Mouse (Mus musculus): Measurements from ENCODE around the gene Trpv2. TPM values are rescaled to one million over a fixed set of nuclear protein-coding genes. Genes with fewer than 3 reads are reported as not detected.

Gene Trpv2
- 1 to 10 TPM; 3.0 to 3.2 TPM for total RNA-seq (2021)

DNA sequence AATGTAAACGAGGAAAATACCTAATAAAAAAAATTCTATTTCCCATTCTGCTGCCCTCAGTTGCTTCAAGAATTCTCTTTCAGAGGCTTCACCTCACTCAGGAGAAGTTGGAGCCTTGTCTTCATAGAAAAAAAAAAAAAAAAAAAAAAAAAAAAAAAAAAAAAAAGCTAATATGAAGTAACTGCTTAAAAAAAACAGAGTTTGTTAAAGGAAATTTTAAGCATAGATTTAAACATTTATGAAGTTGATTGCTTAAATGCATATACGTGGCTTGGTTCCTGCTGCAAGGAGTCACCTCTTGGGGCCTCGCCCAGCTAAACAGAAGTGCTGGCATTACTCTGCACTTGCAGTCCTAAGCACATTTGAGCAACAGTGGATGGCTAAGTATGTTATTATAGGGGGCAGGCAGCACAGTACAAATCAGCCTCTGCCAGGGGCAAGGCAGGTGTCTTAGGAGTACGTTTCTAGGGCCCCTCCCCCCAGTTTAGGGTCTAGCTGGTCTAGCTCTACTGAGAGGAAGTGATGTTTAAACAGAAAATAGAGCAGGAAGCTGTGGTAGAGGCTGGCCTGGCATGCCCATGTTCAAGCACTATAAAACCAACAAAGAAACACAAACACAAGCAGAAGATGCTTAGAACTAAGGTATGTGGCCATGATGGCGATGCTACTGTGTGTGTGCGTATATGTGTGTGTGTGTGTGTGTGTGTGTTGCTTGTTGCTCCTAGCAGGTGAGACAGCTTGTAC is at the start of gene Trpv2:
Gene Trpv2, plus strand, starts transcription at position 528 of the 744 bp plus-strand sequence.
- no peak for DNase-seq

DNA sequence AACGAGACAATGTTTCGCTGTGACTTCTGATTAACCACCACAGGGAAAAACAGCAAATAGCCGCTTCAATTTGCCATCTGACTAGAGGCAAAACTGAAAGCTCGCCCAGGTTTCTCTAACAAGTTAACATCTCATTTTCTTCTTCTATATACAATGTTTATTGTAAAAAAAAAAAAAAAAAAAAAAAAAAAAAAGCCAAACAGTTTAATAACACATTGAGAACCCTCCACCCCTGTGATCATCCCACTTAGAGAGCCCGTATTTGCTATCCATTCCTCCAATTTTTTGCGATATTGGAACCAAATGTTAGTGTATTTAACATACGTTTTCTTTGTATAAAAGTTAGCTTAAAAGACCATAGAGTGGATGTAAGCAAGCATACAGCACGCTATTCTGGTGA is 37.2 kb upstream of the Trpv2 start:
- DNase-seq: no peak

DNA sequence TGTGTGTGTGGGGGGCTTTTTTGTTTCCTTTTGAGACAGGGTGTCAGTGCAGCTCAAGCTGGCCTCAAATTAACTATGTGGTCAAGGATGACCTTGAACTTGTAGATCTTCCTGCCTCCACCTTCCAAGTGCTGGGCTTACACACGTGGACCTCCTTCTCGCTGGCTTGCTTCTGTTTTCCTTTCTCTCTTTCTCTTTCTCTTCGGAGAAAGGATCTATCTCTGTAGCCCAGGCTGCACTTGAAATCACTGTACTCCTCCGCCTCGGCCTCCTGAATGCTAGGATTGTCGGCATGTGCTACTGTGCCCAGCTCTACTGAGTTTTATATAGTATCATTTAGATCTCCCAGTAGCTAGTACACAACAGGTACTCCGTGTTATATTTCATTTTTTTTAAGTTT is 36.7 kb upstream of the Trpv2 start:
- DNase-seq: no peak

DNA sequence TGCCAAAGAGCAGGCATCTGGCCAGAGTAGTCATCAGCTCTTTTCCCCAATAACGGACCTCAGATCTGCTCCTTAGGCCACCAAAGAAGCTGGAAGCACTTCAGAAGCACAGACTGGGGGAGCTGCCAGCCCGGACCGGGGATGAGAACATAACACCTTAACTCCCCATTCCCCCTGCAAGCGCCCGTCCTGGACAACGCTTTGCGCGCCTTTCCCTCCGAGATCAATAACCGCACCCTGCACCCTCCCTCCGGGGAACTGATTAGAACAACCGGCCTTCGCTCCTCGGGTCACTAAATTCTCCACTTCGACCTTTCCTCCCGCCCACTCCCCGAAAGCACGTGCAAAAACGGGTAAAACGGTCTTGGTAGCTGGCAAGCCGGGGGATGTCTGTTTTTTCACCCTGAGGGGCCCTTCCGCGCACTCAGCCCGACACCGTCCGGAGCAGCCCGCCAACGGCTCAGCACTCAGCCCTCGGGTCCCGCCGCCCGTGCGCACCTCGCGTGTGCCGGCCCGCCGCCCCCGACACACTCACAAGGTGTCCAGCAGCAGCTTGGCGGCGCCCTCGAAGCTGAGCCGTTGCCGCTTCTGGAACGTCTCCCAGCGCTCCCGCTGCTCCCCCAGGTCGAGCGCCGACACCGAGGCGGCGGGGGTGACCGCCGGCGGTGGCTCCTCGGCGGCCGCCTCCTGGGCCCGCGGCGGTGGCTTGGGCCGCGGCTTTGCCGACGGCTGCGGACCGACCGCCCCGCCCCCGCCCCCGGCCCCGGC is 35.8 kb upstream of the Trpv2 start:
- DNase-seq: peak; percentile 71

DNA sequence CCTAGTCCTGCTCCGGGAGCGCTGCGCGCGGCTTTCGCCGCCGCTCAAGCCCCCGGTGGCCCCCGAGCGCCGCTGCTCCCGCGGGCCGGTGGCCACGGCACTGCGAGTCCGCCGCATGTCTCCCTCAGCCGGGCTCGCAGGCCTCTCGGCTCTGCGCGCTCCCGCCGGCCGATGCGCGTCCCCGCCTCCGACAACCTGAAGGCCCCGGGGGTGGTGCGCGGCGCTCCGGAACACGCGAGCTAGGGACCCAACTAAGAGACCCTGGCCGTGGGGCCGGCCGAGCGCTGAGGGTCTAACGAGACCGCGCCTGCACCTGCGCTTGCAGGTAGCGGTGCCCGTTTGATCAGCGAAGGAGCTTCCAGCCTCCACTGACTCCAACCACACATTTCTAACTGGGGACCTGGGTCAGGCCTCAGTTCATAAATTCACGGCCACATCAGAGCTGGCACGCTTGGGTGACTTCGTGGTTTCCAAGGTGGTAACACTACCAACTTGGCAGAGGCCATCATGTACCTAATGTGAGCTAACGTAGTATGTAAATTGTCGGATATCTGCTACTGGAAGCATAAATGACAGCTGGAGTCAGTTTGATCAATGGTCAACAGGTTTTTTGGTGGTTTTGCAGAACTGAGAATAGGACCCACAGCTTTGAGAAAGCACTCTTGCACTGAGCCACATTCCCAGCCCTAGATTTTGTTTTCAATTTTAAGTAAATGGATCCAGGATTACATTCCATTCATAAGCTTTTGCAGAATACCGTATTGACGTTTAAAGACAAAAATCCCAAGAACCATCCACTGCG is 35.0 kb upstream of the Trpv2 start, which contains the start of gene Cenpv:
Gene Cenpv, minus strand, starts transcription at position 173 of the 802 bp plus-strand sequence.
- peak; percentile 76 for DNase-seq

DNA sequence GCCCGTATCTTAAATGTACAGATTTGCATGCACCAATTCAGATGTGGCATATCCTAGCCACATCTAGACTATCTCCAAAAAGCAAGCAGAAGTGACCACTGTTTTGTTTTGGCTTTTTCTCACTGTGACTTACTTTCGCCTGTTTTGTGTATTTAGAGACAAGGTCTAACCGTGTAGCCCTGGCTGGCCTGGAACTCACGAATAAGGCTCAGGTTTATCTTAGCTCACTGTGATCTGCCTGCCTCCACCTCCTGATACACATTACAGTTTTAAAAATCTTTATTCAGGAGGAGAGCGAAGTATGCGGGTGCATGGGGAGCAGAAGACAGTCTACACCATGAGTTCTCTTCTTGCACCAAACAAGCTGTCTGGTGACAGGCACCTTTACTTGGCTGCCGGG is 34.1 kb upstream of the Trpv2 start:
- DNase-seq: no peak

DNA sequence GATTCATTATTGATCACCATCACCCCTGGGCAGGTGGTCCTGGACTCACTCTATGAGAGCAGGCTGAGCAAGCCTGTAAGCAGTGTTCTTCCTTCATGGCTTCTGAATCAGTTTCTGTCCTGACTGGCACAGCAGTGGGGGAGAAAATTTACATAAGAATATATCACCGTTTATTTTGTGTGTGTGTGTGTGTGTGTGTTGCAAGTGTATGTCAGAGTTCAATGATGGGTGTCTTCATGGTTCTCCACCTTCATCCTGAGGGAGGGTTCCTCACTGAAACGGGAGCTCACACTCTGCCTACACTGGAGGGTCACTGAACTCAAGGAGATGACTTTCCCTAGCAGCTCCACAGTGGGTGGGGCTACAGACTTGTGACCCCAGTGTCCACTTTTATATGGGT is 33.3 kb upstream of the Trpv2 start:
- no peak for DNase-seq

DNA sequence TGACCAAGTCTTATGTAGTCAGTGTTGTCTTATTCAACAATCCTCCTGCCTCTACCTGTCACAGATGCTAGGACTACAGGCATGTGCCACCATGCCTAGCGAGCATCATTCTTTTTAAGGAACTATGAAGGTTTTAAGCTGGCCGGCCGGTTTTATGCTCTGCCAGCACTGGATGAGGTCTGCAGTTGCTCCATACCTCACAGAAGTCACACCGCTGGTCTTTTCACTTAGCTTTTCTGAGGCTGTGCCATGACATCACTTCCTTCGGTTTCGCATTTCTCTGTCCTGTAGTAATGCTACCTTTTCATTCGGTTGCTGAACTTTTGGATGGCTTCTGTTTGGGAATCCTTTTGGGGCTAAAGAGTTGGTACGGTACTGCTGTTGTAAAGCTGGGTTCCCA is 32.7 kb upstream of the Trpv2 start:
- DNase-seq: no peak

DNA sequence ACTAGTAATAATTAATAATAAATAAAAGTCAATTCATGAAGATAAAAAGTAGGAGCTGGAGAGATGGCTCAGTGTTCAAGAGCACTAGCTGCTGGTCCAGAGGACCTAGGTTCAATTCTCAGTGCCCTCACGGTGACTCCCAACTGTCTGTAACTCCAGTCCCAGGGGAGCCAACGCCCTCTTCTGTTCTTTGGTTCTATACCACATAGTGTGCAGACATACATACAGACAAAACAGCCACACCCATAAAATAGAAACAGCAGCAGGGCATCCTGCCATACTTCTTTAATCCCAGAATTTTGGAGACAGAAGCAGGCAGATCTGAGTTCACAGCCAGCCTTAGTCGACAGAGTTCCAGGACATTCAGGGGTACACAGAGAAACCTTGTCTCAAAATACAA is 30.3 kb upstream of the Trpv2 start:
- no peak for DNase-seq

DNA sequence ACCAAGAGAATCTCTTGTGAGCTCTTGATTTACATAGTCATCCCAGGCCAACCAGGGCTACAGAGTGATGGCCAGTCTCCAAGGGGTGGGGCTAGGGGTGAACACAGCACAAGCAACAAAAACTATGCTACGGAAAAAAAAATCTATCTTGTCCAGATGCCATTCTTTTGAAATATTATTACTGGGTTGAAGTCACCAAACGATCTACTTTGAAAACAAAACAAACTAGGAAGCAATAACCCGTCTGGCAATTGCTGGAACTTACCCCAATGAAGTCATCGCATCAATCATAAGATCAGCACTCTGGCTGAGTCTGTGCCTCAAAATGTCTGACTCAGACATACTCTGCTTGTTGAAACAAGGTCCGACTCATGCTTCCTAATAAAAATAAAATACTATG is 24.5 kb upstream of the Trpv2 start:
- peak; percentile 78 for DNase-seq

DNA sequence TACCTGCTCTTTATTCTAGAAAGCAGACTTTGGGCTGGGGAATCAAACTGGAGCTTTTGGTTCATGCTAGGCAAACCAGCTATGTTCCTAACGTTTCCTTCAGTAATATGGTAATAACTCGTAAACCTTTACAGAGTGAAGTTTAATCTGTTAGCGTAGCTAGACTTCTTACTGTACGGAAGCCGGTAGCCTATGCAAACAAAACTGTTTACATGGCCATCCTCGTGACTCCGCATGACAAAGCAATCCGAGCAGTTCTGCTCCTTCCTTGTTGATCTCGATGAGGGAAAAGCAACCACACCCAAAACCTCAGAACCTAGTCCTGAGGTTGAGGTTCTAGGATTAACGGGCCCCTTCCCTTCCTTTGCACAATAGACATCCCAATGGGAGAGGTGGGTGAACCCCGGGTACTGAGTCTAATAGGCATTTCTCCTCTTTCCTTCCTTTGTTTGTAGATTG is 24.0 kb upstream of the Trpv2 start:
- DNase-seq: peak; percentile 57

DNA sequence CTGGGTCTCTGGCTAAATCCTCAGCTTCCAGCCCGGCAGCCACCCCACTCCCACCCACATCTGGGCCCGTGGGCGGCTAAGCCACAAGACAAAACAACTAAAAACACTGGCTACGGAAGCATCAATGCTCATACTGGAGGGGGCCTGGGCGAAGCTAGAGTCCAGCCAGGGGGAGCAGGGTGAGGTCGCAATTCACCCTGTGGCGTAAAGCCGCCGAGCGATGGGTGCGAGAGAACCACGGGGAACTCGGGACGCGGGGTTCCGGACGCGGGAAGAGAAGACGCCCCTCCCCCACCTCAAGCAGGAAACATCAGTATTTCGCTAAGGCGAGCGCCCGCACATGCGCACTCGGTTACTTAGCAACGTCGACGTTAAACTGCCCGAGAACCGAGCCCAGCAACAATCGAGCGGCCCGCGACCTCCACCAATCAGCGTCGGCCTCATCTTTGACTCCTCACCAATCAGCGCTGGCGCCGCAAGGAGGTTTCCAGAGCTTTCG is 23.5 kb upstream of the Trpv2 start, which contains the start of gene Ubb:
Gene Ubb, plus strand, starts transcription at position 445 of the 499 bp plus-strand sequence.
- DNase-seq: peak; percentile 99

DNA sequence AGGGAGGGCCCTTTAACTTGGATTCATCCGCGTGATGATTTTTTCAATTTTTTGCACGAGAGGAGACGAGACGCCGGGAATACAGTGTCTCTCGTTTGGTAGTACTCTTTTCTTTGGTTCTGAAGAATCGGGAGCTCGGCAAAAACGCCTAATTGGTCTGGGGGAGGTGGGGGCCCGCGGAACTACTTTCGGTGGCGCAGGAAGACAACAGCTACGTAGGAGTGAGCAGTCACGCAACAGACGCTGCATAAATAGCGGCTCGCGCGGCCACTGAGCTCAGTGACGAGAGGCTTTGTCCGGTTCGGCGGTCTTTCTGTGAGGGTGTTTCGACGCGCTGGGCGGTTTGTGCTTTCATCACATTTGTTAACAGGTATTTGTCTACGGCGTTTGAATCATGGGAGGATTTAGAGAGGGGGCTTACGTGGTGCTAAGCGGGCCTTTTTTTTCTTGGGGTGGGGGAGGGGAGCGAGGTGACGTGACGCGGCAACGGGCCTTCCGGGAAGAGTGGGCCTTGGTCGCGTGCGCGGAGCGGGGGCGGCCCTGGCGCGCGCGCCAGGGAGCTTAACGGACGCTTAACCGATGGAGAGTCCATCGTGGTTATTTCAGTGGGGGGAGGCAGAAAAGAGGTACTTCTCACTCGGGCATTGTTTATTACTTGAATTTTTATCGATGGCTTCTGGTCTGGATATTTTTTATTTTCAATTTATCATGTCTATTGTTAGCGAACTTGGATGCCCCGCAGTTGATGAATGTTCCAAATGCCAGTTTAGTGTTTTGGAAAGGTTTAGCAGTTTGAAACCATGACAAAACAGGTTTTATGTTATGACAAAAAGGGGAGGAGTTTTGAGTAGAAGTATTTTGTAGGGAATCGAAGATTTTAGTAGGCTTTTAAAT is 22.8 kb upstream of the Trpv2 start:
- peak; percentile 94 for DNase-seq

DNA sequence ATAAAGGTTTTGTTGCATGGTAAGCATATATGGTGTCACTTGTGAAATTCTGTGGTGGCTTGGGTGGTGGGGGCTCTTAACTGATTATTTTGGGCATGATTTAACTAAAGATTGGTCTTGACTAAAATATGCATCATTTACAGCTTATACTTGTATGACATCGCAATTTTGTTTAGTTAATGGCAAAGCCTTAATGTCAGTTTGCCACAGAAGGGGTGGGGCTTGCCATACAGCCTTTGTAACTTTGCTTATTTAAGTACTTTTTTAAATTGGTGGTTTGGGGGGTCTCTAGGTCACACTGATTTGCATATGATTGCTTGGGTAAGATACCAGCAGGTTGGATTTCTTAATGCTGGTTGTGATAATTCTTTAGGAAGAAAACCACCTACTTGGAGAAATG is 21.1 kb upstream of the Trpv2 start:
- no peak for DNase-seq

DNA sequence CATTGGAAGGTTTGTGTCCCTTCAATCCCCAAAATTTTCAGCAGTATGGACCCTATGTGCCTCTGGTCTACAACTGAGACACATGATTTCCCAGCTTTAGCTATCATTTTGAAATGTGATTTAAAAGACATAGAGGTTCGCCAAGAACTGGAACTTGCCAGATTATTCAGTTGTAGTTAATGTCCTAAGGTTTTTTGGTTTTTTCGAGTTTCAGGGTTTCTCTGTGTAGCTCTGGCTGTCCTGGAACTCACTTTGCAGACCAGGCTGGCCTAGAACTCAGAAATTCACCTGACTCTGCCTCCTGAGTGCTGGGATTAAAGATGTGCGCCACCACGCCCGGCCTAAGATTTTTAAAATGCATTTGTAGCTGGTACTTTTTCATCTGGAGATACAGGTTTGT is 20.7 kb upstream of the Trpv2 start:
- no peak for DNase-seq

DNA sequence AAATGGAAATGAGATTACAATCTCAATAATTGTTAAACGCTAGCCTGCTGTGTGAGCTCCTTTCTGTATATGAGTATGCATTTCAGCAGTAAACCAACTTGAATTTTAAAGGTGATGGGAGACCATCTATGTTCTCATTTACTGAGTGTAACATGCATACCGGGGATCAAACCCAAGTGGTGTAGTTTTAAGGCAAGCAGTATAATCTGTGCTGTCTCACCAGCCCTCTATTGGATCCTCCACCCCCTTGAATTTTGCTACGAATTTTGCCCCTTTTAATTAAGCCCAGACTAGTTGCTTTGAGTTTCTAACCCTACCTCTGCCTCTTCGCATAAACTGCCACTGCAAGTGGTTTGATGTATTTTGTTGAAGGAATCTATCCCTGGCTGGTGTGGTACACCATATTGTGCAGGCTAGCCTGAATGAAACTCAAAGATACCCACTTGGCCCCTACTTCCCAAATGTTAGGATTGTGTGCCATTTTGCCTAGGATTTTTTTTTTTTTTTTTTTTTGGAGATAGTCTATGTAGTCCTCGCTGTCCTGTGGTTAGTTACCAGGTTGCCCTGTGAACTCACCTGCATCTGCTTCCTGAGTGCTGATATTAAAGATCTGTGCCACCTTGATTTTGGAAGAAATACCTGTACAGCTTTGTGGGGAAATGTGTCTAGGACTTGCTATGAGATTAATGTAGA is 20.0 kb upstream of the Trpv2 start:
- no peak for DNase-seq

DNA sequence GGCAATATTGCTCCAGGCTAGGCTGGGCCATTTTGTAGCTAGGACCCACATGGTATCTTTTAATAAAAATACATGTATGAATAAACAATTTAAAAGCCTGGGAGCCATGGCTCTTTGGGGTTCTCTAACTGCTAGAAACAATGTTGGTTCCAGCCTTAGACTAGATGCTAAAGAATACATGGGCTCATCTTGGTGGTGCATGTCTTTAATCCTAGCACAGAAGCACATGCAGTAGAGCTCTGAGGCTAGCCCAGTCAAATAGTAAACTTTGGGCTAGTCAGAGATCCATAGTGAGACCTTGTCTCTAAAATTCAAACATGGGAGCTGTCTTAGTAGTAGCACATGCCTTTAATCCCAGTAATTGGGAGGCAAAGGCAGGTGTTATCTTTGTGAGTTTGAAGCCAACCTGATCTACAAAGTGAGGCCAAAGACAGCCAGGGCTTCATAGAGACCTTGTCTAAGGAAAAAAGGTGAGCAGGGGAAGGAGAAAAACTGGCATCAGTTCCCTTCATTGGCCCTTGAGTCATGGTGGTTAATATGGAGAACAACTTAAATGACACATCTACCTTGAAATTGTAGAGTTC is 19.3 kb upstream of the Trpv2 start:
- no peak for DNase-seq

DNA sequence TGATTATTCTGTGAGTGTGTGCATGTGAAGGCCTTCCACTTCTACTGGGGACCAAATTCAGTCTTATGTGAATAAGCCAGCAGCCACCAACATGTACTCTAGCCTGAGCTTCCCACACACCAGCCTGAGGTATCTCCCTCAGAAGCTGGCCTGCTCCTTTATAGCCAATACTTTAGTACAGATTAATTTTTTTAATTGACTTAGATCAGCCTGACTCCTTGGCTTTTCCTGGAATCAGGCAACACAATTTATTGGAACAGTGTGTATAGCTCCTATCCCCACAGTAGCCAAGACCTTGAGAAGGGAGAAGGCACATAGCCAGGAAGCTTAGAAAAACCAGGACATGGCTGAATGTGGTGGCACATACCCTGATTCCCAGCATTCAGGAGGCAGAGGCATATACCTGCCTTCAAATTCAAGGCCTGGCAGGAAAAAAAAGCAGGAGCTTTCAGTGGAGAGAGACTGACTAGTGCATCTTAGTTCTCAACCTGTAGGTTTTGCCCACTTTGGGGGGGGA is 18.3 kb upstream of the Trpv2 start:
- no peak for DNase-seq

DNA sequence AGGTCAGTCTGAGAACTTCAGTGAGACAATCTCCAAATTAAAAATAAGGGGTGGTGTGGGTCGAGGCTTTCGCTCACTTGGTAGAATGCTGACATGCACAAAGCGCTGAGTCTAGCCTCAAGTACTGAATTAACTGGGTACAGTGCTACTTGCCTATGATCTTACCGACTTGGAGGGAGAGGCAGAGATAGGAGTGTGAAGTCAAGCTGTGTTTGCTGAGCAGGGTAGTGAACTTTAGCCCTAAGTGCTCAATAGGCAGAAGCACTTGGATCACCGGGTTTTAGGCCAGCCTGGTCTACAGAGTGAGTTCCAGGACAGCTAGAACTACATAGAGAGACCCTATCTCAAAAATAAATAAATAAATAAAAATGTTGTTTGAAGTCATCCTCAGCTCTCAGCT is 17.1 kb upstream of the Trpv2 start:
- no peak for DNase-seq

DNA sequence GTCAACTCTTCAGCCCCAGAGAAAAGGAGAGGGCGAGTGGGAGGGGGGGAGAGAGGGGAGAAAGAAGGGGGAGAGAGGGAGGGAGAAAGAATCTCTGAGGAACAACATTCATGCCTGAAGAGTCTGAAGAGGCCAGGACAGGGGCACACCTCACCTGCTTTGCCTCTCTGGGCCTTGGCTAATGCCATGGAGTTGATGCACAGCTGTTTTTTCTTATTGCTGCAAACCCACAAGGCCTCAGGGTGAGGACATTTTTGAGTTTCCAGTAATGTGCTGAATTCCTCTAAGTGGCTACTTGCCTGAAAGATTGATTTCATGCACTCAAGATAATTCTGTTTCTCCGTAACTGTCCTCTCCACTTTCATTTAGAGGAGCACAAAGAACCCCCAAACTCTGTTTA is 16.1 kb upstream of the Trpv2 start:
- DNase-seq: no peak
